In genomic region chr5:120599625-120600024, GRCm38 (mm10) we compare ENCODE assay signal across 25 mouse cellular contexts. TPM values are rescaled to one million over a fixed set of nuclear protein-coding genes. Genes with fewer than 3 reads are reported as not detected.
DNase-seq lines count a peak whose midpoint lies in the region; ATAC-seq and TF ChIP-seq lines count a peak whose summit lies in the region.
"Had no signal": no experiment of that assay in that cellular context is flagged by ENCODE, and none has a peak within 500 bp of the region (broad histone marks: within the 10 kb centered on the region; RNA-seq: fewer than 3 reads in every experiment).

No protein-coding gene starts in this region.

- H3K79me2 ChIP-seq in MEL (ENCODE audit: control insufficient read depth, insufficient read depth, low read length, poor library complexity), result no peaks in the 10 kb centered on the region

- H3K4me1 ChIP-seq in G1E (ENCODE audit: insufficient read depth, low read depth, low read length) (peaks cover 63% of the 10 kb centered on the region), MEL (ENCODE audit: control insufficient read depth in 1 of 2, insufficient read depth in 2 of 2, low read length in 2 of 2) (peaks cover 17 to 24% of the 10 kb centered on the region in 2 experiments)
- H3K4me1 ChIP-seq in liver, postnatal 0 days (ENCODE audit: insufficient read depth), result peaks cover 17% of the 10 kb centered on the region
- H3K4me1 ChIP-seq: embryonic facial prominence, embryonic 13.5 days; hindbrain, embryonic 15.5 days; limb, embryonic 15.5 days had no signal

- peak; percentile 86 for ATAC-seq in G1E (ENCODE audit: extremely low read depth, insufficient number of reproducible peaks, low FRiP score, poor library complexity, severe bottlenecking)
- peak; percentile 82 for ATAC-seq in liver, postnatal 0 days
- ATAC-seq: Patski had no signal

- H3K9me3 ChIP-seq in G1E (replicated peaks) (no peaks in the 10 kb centered on the region), MEL (replicated peaks; ENCODE audit: insufficient read depth, low read length) (no peaks in the 10 kb centered on the region)
- no peaks in the 10 kb centered on the region for H3K9me3 ChIP-seq in liver, postnatal 0 days (ENCODE audit: low read length)
- H3K9me3 ChIP-seq: embryonic facial prominence, embryonic 13.5 days; forebrain, embryonic 10.5 days; heart, embryonic 13.5 days; hindbrain, embryonic 15.5 days; limb, embryonic 15.5 days had no signal

- H3K27ac ChIP-seq in MEL (ENCODE audit: control insufficient read depth, low read depth, low read length), result peak overlapping the region; percentile 53
- H3K27ac ChIP-seq in liver, postnatal 0 days (ENCODE audit: low read depth), result no peak overlapping the region
- H3K27ac ChIP-seq: embryonic facial prominence, embryonic 13.5 days; forebrain, embryonic 10.5 days; gastrocnemius, adult 2 months; heart, embryonic 13.5 days; hindbrain, embryonic 15.5 days; limb, embryonic 15.5 days had no signal

- H3K9ac ChIP-seq in MEL (ENCODE audit: control insufficient read depth, low read depth, low read length, poor library complexity, severe bottlenecking), result peak overlapping the region; percentile 6; the same call in 1 of the 2 replicates
- no peak overlapping the region for H3K9ac ChIP-seq in liver, postnatal 0 days (replicated peaks)
- H3K9ac ChIP-seq: embryonic facial prominence, embryonic 13.5 days; heart, embryonic 13.5 days; hindbrain, embryonic 15.5 days; limb, embryonic 15.5 days had no signal

- TF ChIP-seq CTCF in G1E (IDR thresholded peaks at IDR 0.05; ENCODE audit: low read depth, low read length), result no peak
- no peak for TF ChIP-seq CTCF in MEL (IDR thresholded peaks at IDR 0.05 in 2 of 3, conservative IDR thresholded peaks at IDR 0.05 in 1 of 3; ENCODE audit: control insufficient read depth in 1 of 3, insufficient read depth in 1 of 3, low read depth in 2 of 3, low read length in 3 of 3, poor library complexity in 1 of 3, severe bottlenecking in 1 of 3)
- no peak for TF ChIP-seq CTCF in liver, postnatal 0 days (IDR thresholded peaks at IDR 0.05; ENCODE audit: low read depth)

- TF ChIP-seq RAD21 in MEL (IDR thresholded peaks at IDR 0.05; ENCODE audit: low read depth, low read length), result no peak

- TF ChIP-seq POLR2A in MEL (IDR thresholded peaks at IDR 0.05; ENCODE audit: control insufficient read depth in 1 of 2, insufficient read depth in 1 of 2, low read depth in 1 of 2, low read length in 2 of 2, poor library complexity in 1 of 2), result no peak

- H3K4me2 ChIP-seq in liver, postnatal 0 days (ENCODE audit: low read depth, low read length), result peak overlapping the region; percentile 44; the same call in 1 of the 2 replicates
- H3K4me2 ChIP-seq: embryonic facial prominence, embryonic 13.5 days; heart, embryonic 13.5 days; hindbrain, embryonic 15.5 days; limb, embryonic 15.5 days had no signal

- DNase-seq in G1E (ENCODE audit: low spot score) (peak; percentile 23), MEL (ENCODE audit: low read depth, low spot score) (peak; percentile 50), liver (peak; percentile 87)
- no peak for DNase-seq in liver, postnatal 0 days
- DNase-seq in layer of hippocampus, postnatal 25 days (ENCODE audit: extremely low spot score in 1 of 2, low spot score in 1 of 2), result no peak
- no peak for DNase-seq in kidney, postnatal 10 days
- no peak for DNase-seq in layer of hippocampus, adult 9-10 months (ENCODE audit: low spot score)
- DNase-seq: adrenal gland, adult 8-10 months; gastrocnemius, adult 2 months; kidney, adult 11 months; lung, postnatal 14 days; spleen, adult 18-20 months; thymus, postnatal 14 days had no signal

- peaks cover 19% of the 10 kb centered on the region for H3K36me3 ChIP-seq in G1E (replicated peaks)
- peaks cover 0 to 11% of the 10 kb centered on the region in 2 experiments; a peak in 2 of 4 replicates for H3K36me3 ChIP-seq in MEL (ENCODE audit: control insufficient read depth in 1 of 2, insufficient read depth in 2 of 2, low read length in 2 of 2)
- no peaks in the 10 kb centered on the region for H3K36me3 ChIP-seq in liver, postnatal 0 days (replicated peaks; ENCODE audit: insufficient read depth, low read length)
- H3K36me3 ChIP-seq: embryonic facial prominence, embryonic 13.5 days; heart, embryonic 13.5 days; hindbrain, embryonic 15.5 days; limb, embryonic 15.5 days had no signal

- H3K27me3 ChIP-seq in G1E (ENCODE audit: insufficient read depth, low read length), result no peaks in the 10 kb centered on the region
- H3K27me3 ChIP-seq in MEL (ENCODE audit: control insufficient read depth in 1 of 2, insufficient read depth in 2 of 2, low read length in 2 of 2), result no peaks in the 10 kb centered on the region
- no peaks in the 10 kb centered on the region for H3K27me3 ChIP-seq in liver, postnatal 0 days (ENCODE audit: insufficient read depth, low read length)
- H3K27me3 ChIP-seq: embryonic facial prominence, embryonic 13.5 days; hindbrain, embryonic 15.5 days; limb, embryonic 15.5 days; Patski had no signal

- peak; percentile 77 to 90 for TF ChIP-seq EP300 in MEL (IDR thresholded peaks at IDR 0.05; ENCODE audit: low read depth in 1 of 2, low read length in 2 of 2)
- TF ChIP-seq EP300 in liver, postnatal 0 days (IDR thresholded peaks at IDR 0.05; ENCODE audit: low read depth), result peak; percentile 73

- 50% methylated on average over 6 of the region's 6 CpGs for WGBS in liver, postnatal 0 days (ENCODE audit: insufficient replicate concordance)

- H3K4me3 ChIP-seq in G1E (ENCODE audit: low read depth, low read length), result peak overlapping the region; percentile 55; the same call in 1 of the 2 replicates
- H3K4me3 ChIP-seq in MEL (ENCODE audit: control insufficient read depth in 1 of 2, insufficient read depth in 1 of 2, low read depth in 2 of 2, low read length in 2 of 2), result no peak overlapping the region
- H3K4me3 ChIP-seq in liver, postnatal 0 days (ENCODE audit: low read depth, low read length), result no peak overlapping the region
- H3K4me3 ChIP-seq: embryonic facial prominence, embryonic 13.5 days; forebrain, embryonic 10.5 days; gastrocnemius, adult 2 months; heart, embryonic 13.5 days; hindbrain, embryonic 15.5 days; limb, embryonic 15.5 days had no signal

TF ChIP-seq in MEL, 35 proteins besides CTCF, POLR2A, EP300 and RAD21 (continues in another document):
- TF ChIP-seq POLR2AphosphoS5 (IDR thresholded peaks at IDR 0.05; ENCODE audit: borderline replicate concordance, low read depth, low read length) (no peak), NELFE (IDR thresholded peaks at IDR 0.05; ENCODE audit: low read depth, low read length) (no peak), CHD2 (IDR thresholded peaks at IDR 0.05; ENCODE audit: low read length) (peak; percentile 12; the same call in 1 of the 2 replicates), SIN3A (IDR thresholded peaks at IDR 0.05; ENCODE audit: low read length) (peak; percentile 56), GATA1 (IDR thresholded peaks at IDR 0.05; ENCODE audit: low read depth, low read length) (peak; percentile 51; the same call in 1 of the 2 replicates), MAX (IDR thresholded peaks at IDR 0.05; ENCODE audit: low read length) (0 out of 2 replicates have a peak, but pooled peaks have one; percentile 22), MEF2A (IDR thresholded peaks at IDR 0.05; ENCODE audit: extremely low read depth, insufficient replicate concordance, low read depth, low read length, poor library complexity, severe bottlenecking) (no peak), USF1 (IDR thresholded peaks at IDR 0.05; ENCODE audit: low read depth, low read length) (no peak)

RNA-seq across cellular contexts. Expression of gene Iqcd, which starts 10.8 kb away (rescaled TPM):
- total RNA-seq in G1E (2014; fragmentation: Nextera tagmentation), result not detected in 2 replicates
- 0.35 and 0.60 TPM in 2 replicates for total RNA-seq in G1E (2017)
- polyA plus RNA-seq in G1E (2012), result 1.2 and 1.5 TPM in 2 replicates
- 0.62 and 1.1 TPM in 2 replicates for total RNA-seq in MEL (2012; rRNA removed)
- polyA plus RNA-seq in MEL (2012; ENCODE audit: insufficient read depth in 1 of 2, insufficient read length in 2 of 2, low read depth in 1 of 2, low replicate concordance in 2 of 2, missing spikeins in 1 of 2), result 1 to 10 TPM in 1 of 2 experiments, not detected in 1; 2.2 TPM
- 0.75 and 0.84 TPM in 2 replicates for polyA plus RNA-seq in liver, postnatal 0 days (2015; fragmentation: Nextera tagmentation; extraction: Ambion mirVana)
- under 1 TPM; 0.79 to 0.80 TPM for total RNA-seq in layer of hippocampus, postnatal 25 days (2021)
- total RNA-seq: gastrocnemius, adult 2 months; granulocyte monocyte progenitor cell, adult 5-6 weeks; heart, postnatal 25 days had no signal

RNA-seq across cellular contexts. Expression of gene Tpcn1, which starts 11.2 kb away (rescaled TPM):
- total RNA-seq in G1E (2014; fragmentation: Nextera tagmentation) (22.3 and 51.6 TPM in 2 replicates), G1E (2017) (2.1 and 3.2 TPM in 2 replicates), MEL (2012; rRNA removed) (11.0 and 11.3 TPM in 2 replicates)
- polyA plus RNA-seq in G1E (2012) (33.2 and 36.0 TPM in 2 replicates), MEL (2012; ENCODE audit: insufficient read depth in 1 of 2, insufficient read length in 2 of 2, low read depth in 1 of 2, low replicate concordance in 2 of 2, missing spikeins in 1 of 2) (10 to 100 TPM in 1 of 2 experiments, not detected in 1; 43.2 TPM)
- polyA plus RNA-seq in liver, postnatal 0 days (2015; fragmentation: Nextera tagmentation; extraction: Ambion mirVana), result 16.3 and 18.6 TPM in 2 replicates
- 10 to 100 TPM; 31.0 to 39.9 TPM for total RNA-seq in layer of hippocampus, postnatal 25 days (2021)

RNA-seq across cellular contexts. Expression of gene Rita1, which starts 12.8 kb away (rescaled TPM):
- total RNA-seq in G1E (2014; fragmentation: Nextera tagmentation), result 8.4 and 10.5 TPM in 2 replicates
- 9.5 and 13.7 TPM in 2 replicates for total RNA-seq in G1E (2017)
- polyA plus RNA-seq in G1E (2012), result 42.4 and 45.7 TPM in 2 replicates
- total RNA-seq in MEL (2012; rRNA removed), result 14.0 and 18.1 TPM in 2 replicates
- polyA plus RNA-seq in MEL (2012; ENCODE audit: insufficient read depth in 1 of 2, insufficient read length in 2 of 2, low read depth in 1 of 2, low replicate concordance in 2 of 2, missing spikeins in 1 of 2), result 10 to 100 TPM in 1 of 2 experiments, not detected in 1; 22.1 TPM
- 3.1 and 3.4 TPM in 2 replicates for polyA plus RNA-seq in liver, postnatal 0 days (2015; fragmentation: Nextera tagmentation; extraction: Ambion mirVana)
- total RNA-seq in layer of hippocampus, postnatal 25 days (2021), result 10 to 100 TPM; 23.9 to 25.5 TPM

RNA-seq across cellular contexts. Expression of gene Ddx54, which starts 12.9 kb away (rescaled TPM):
- 16.5 and 24.3 TPM in 2 replicates for total RNA-seq in G1E (2014; fragmentation: Nextera tagmentation)
- 31.5 and 34.7 TPM in 2 replicates for total RNA-seq in G1E (2017)
- 103 and 110 TPM in 2 replicates for polyA plus RNA-seq in G1E (2012)
- 73.8 and 74.8 TPM in 2 replicates for total RNA-seq in MEL (2012; rRNA removed)
- 10 to 100 TPM in 1 of 2 experiments, not detected in 1; 99.9 TPM for polyA plus RNA-seq in MEL (2012; ENCODE audit: insufficient read depth in 1 of 2, insufficient read length in 2 of 2, low read depth in 1 of 2, low replicate concordance in 2 of 2, missing spikeins in 1 of 2)
- polyA plus RNA-seq in liver, postnatal 0 days (2015; fragmentation: Nextera tagmentation; extraction: Ambion mirVana), result 14.0 and 15.1 TPM in 2 replicates
- 10 to 100 TPM; 40.7 to 42.5 TPM for total RNA-seq in layer of hippocampus, postnatal 25 days (2021)

RNA-seq across cellular contexts. Expression of gene Cfap73, which starts 34.4 kb away (rescaled TPM):
- total RNA-seq in G1E (2014; fragmentation: Nextera tagmentation) (not detected in 2 replicates), G1E (2017) (not detected in 2 replicates), MEL (2012; rRNA removed) (not detected in 2 replicates)
- polyA plus RNA-seq in G1E (2012) (not detected in 2 replicates), MEL (2012; ENCODE audit: insufficient read depth in 1 of 2, insufficient read length in 2 of 2, low read depth in 1 of 2, low replicate concordance in 2 of 2, missing spikeins in 1 of 2) (under 1 TPM in 1 of 2 experiments, not detected in 1; 0.25 TPM)
- polyA plus RNA-seq in liver, postnatal 0 days (2015; fragmentation: Nextera tagmentation; extraction: Ambion mirVana), result not detected in 2 replicates
- total RNA-seq in layer of hippocampus, postnatal 25 days (2021), result under 1 TPM; 0.39 to 0.42 TPM
- total RNA-seq: gastrocnemius, adult 2 months; granulocyte monocyte progenitor cell, adult 5-6 weeks; heart, postnatal 25 days; left cerebral cortex, adult 18-20 months; left cerebral cortex, postnatal 36 days had no signal
- polyA plus RNA-seq: embryonic facial prominence, embryonic 13.5 days; forebrain, embryonic 10.5 days; heart, embryonic 13.5 days; kidney, embryonic 16.5 days; limb, embryonic 15.5 days; neural tube, embryonic 11.5 days had no signal

Comparison
In these comparisons a context has a peak if more than half of its experiments do, and no peak if none do; other contexts are left out.
1. DNase-seq: peak in G1E (single experiment), MEL (single experiment) and liver (single experiment); none in liver, postnatal 0 days (single experiment), layer of hippocampus, postnatal 25 days (0 of 2), kidney, postnatal 10 days (single experiment) and layer of hippocampus, adult 9-10 months (single experiment).